Mouse (Mus musculus): ENCODE measurements around the gene Kcnj8.

GRCm38 (mm10) chr6:142564746-142565145 is 6.7 kb downstream of the Kcnj8 start:
- TF ChIP-seq CTCF (IDR thresholded peaks at IDR 0.05; ENCODE audit: low read depth) (no peak), EP300 (optimal IDR thresholded peaks at IDR 0.05) (no peak)

Measured in stomach, postnatal 0 days (tissue).